Mouse (Mus musculus) retina, postnatal 7 days (tissue): ENCODE data around the gene Jak1.

Source experiments
- DNase-seq: peaks from one replicate; pipeline ENCODE4 v3.0.0-alpha.2; 2012; ENCODE audit warnings: low read depth, low spot score

The Jak1 gene

DNA sequence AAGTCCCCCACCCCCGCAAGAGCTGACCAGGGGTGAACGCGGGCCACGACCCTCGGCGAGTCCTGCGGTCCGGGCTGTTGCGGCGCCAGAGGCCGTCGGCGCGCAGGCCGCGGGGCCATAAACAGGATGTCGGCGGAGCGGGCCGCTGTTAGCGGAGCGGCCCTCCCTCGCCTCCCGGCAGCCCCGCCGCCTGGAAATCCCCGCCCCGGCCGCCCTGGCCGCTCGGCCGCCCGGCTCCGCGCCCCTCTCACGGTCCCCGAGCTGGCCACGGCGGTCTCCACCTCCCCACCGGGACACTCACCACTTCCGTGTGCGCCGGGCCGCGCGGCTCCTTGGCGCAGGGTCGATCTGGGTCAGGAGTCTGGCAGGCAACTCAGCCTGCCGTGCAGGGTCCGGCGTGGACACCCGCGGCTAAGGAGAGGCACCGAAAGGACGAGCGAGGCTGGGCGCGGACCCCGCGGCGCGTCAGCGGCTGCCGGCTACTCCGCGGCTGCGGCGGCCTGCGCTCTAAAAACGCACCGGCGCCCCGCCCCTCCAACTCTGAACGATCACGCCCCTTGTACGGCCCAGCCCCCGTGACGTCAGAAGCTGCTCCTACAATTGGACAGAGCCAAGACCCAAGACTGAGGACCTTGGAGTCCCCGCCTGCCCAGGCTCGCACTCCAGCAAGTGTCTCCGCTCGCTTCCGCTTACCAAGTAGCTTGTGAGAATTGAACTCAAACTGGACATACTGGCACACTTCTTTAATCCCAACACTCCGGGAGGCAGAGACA is at the start of gene Jak1:
Gene Jak1 (minus strand): TSS at position 542 of the 773 bp plus-strand sequence.
- peak; percentile 86 for DNase-seq

DNA sequence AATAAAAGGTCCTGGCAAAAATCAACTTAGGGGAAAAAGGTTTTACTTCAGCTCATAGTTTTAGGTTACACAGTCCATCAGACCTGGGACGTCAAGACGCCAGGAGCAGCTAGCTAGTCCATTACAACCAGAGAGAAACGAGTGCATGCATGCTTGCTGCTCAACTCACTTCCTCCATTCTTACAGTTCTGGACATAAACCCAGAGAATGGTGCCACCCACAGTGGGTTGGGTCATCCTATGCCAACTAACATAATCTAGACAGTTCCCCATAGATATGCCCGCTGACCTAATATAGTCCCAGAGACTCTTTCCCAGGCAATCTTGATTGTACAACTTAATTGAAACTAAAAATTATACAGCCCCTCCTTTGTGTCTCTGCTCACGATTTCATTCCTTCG is 47.0 kb upstream of the Jak1 start:
- DNase-seq = no peak

DNA sequence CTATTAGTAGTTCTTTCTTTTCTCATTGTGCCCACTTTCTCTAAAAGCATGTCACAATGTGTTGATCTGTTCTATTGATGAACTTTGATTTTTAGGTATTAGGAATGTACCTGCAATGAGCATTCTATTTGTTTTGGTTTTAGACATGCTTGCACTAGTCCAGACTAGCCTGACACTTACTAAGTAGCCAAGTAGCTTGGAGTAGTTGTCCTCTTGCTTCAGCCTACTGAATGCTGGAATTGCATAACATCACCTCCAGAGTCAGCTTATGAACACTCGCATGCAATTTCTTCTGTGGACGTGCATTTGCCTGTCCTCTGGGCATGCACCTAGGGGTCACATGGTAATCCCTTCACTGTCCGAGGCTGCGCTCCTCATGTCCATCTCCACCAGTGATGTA is 43.1 kb upstream of the Jak1 start:
- DNase-seq = no peak

DNA sequence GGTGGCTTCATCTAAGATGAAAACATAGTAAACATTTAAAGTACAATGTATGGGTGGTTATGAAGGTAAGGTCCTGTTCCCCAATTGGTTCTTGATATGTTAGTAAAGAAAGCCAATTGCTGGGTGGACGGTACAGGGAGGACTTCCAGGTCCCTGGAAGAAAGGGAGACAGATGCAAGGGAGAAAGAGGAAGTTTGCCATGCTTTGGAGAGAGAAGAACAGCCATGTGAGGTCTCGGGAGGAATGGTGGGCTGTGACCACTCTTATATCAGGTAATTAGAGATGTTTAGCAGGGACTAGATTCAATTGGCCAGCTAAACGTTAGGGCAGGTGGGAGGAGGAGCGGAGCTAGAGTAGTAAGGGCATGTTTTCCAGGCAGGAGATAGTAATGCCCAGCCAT is 42.2 kb upstream of the Jak1 start:
- no peak for DNase-seq

DNA sequence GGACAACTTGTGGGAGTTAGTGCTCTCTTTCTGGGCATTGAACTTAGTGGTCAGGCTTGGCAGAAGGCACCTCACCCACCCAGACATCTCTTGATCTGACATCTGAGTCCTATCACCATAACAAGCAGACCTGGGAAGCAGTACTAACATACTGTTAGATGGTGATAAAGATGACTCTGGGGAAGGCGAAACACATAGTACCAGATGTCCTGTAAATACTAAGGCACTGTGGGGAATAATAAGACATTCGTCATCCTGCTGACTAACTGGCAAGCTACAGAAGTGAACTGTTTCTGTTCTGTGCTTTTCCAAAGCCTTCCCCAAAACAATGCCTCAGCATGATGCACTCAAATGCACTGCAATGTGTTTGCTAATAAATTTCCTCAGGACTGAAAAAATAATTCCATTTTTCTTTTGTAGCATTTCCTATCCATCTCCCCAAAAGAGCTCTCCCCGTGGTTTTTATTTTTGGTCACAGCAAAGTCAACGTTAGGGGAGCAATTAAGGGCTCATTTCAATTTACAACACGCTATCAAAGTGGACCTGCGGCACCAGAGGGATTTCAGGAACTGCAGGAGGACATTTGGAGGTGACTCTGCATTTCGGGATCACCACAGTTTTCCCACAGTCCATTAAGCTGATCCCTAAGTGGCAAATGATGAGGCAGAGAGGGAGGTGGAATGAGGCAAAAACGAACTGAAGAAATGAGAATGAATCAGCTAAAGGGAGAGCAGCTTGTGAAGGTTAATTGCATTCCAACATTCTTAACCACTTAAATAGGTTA is 41.2 kb upstream of the Jak1 start:
- DNase-seq = no peak

DNA sequence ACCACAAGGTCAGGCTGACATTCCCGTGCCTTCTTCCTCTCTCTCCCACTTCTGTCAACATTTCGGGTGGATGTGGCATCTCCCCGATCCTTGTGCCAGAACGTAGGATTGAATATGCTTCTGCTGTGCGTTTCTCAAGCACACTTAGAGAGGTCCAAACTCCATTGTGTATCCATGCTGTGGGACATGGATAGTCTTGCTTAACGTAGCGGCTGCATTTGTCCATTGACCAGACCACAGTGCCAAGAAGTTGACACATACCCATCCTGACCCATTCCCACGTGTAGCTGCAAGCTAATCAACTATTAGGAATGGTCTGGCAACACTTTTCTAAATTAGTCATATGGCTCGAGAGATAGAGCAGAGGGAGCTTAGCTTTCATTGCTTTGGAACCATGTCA is 40.0 kb upstream of the Jak1 start:
- no peak for DNase-seq

DNA sequence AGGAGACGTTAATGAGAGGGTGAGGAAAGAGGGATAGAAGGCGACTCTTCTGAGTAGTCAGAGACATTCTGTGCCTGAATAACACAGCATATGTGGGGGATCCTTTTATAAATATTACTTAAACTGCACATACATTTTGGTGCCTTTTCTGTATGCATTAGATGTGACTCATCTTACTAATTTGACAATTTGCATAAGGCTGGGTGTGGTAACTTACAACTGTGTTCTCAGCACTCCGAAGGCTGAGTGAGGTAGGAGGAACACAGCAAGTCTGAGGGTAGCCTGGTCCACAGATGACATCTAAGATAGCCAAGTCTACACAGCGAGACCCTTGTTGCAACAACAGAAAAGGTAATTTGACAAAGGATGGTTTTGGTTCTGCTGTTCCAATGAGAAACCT is 39.0 kb upstream of the Jak1 start:
- DNase-seq = no peak

DNA sequence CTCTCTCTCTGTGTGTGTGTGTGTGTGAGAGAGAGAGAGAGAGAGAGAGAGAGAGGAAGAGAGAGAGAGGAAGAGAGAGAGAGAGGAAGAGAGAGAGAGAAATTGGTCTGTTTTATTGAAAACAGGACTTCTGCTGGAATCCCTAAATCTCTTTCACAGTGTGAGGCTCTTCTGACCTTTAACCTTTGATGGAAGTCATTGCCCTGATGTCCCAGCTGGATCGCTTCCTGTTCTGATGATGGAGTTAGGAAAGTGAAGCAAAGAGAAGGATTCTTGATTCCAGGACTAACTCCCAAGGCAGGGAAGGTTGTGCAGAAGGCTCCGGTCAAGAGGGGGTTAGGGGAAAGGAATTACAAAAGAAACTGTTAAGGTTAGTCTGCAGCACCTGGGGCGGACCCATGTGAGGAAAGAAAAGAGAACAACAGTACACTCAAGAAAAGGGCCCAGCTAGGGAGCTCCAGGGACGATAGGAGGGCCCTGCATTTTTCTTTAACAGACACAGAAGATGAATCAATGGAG is 35.4 kb upstream of the Jak1 start:
- DNase-seq = no peak

DNA sequence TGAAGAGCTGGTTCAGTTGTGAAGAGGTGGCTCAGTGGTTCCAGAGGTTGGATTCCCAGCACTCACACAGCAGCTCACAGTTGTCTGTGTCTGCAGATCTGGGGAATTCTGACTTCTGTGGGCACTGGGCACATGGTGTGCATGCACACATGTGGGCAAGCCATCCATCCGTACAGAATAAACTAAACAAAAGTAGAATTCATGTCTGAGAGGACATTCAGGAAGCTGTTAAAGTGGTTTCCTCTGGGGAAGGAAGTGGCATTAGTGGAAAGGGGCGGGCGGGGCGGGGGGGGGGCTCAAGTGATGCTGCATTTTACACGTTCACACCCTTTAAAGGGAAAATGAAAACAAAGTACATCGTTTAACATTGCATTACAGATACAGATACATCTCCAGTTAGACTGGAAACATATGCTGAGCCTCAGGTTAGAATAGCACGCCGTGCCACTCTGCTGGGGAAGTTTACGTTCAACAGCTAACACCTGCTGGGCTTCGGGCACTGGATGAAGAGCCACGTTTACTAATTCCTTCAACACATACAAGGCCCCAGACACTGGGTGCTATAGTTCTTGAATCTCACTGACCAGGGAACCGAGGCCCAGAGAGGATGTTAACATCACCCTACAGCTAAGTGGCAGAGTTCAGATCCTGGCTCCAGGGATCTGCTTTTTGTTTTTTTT is 33.4 kb upstream of the Jak1 start:
- no peak for DNase-seq

DNA sequence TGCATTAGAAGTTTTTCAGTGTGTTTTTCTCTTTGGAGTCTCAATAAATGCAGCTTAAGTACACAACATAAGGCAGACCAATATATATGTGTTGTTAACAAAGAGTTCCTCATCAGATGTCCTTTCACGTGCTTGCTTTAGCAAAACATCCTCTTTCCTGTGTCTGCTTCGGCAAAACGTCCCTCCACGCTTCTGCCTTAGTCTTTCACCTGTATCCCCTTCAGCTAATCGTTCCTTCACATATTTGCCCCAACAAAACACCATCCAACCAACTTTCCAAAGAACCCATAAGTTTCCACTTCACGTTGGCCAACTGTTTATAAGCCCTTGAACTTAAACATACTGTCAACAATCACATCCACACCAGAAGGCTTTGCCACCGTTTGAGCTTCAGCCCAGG is 31.8 kb upstream of the Jak1 start:
- no peak for DNase-seq

DNA sequence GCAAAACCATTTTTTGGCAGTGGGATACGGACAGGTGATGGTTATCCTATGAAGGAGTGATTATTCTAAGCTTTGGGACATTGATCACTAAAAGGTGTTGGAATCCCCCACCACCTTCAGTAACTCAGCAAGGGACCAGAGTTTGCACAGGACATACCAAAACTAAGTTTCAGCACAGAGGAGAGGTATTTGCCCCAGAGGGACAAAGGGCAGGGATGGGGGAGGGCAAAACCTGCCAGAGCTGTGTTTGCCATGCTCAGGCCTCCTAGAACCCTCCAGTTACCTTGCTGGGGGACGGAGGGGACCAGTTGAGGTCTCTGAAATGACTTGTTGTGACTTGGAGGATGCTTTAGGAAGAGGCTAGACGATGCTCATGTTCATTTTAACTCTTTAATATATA is 30.7 kb upstream of the Jak1 start:
- no peak for DNase-seq

DNA sequence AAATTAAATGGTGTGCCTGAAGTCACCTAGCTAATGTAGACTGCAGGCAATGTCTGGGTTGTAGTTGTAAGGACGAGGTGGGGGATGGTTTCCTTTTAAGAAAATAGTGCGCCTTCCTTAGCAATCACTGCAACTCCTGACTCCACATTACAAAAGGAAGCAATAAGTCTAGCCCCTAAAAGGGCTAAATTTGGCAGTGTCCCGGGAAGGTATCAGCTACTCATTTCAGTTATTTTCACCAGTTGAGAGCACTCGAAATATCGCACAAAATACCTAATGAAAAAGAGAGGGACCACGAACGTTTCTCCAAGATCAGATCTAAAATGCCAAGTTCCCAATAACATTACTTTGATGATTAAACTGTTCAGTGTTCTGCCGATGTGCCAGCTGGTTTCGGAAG is 28.6 kb upstream of the Jak1 start:
- no peak for DNase-seq

DNA sequence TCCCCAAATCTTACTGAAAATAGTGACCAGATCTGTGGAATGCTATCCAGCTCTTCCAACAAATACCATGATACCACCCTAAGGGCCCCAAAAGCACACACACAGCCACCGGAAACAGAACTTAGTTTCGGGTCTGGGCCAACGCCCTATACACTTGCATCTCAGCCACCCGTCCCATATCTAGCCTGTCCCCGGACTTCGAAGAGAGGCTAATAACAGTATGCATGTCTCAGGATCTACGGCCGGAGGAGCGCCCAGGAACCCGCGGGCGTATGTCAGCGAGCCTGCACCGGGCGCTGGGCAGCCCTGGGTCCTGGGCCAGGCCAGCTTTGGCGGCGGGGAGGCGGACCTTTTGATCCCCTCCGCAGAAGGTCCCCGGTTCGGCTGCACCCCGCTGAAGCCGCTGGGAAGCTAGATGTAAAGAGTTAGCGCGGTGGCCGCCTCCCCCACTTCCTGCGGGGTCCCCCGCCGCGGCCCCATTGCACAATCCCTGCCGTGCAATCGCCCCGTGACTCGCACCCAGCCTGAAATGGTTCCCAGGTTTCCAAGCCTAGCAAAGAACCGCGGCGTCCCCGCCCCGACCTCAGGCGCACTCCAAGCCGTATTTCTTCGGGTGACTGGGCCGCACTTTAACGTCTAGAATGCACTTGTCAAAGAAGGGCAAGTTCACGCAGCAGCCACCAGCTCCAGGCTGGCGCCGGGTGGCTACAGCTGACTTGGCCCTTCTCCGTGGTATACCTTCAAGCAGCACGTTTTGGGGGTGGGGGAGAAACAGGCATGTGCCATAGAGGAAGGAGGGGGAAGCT is 27.9 kb upstream of the Jak1 start:
- DNase-seq = no peak

DNA sequence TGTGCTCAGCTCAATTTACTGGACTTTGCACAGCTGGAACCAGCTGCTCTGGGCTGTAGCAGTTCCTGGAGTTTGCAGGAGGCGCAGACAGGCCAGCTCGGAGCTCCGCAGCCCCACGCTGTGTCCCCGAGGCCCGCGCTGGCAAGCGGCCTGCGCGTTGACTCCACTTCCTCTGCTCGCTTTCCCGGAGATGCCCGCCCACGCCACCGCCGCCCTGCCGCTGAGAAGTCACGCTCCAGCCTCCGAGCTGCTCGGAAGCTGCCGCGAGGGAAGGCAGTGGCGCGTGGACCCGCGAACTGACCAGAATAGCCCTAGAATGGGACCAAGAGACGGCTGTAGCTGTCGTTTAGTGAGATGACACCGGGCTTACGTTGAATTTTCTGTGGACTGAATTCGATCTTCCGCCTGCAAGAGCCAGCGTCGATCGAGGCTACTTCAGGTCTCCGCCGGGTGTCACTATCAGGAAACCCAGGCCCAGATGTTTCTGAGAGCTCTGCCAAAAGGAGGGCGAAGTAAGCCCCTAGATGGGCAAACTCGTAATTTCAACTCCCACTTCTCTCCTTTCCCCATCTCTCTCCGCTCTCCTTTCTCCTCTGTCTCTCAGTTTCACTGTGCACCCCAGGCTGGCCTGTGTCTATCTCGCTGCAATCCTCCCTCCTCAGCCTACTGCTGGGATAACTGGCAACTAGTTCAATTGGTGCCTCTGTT is 27.1 kb upstream of the Jak1 start:
- DNase-seq = no peak

DNA sequence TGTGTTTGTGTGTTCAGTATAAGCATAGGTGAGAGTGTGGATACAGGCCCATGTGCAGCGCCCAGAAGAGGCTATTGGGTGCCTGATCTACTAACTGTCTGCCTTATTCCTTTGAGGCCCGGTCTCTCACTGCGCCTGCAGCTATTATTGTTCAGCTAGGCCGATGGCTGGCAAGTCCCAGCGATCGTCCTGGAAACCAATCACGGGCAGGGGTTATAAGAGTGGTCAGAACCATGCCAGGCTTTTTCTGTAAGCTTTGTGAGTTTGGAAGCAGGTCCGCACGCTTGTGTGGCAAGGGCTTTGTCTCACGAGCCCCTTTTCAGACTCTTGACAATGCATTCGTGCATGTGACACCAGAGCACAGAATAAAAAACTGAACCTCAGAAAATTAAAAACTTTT is 23.2 kb upstream of the Jak1 start:
- no peak for DNase-seq

DNA sequence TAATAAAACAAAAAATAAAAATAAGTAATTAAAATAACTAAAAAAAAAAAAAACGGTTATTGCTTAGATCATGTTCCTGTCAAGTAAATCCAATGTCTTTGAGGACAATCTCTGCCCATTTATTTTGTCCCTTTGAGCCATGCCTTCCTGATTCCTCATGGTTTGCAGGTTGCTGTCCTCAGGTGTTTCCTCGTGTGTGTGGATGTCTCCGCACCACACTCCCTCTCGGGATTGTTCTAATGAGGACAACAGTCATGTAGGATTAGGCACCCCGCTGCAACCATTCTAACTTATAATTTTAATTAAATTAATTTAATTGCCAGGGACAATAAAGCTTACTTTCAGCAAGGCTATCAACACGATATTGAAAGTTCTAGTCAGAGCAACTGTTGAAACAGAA is 21.5 kb upstream of the Jak1 start:
- DNase-seq = no peak

DNA sequence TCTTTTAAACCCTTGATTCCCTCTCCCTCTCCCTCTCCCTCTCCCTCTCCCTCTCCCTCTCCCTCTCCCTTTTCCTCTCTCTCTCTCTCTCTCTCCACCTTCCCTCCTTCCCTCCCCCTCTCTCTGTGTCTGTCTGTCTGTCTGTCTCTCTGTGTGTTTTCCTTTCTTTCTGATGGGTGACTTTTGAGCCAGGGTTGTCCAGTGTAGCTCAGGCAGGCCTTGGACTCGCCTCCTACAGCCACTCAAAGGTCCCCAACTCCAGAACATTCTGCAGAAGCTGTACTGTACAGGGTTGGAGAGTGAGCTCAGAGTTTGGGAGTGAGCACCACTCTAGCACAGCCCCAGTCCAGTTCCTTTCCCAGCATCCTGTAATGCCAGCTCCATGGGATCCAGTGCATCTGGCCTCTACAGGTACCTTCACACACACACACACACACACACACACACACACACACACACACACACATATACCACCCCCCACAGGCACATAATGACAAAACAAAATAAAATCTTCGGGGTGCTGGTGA is 20.9 kb upstream of the Jak1 start:
- no peak for DNase-seq

DNA sequence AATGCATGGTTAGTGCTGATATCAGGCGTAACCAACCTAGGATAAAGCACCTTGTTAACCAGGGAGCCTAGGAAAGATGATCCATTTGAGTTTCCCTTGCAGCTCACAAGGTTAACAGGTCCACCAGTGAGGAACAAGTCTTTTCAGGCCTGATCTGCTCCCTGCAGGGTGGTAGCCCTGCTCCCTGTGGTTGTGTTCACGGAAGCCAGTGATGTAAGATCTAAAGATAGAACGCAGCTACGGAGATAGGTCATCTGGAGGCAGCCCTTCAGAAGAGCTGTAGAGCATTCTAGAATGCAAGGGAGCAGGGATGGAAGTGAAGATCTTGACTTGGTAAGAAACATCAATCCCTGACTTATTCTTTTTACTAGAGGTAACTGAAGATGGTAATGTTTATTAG is 18.9 kb upstream of the Jak1 start:
- no peak for DNase-seq

DNA sequence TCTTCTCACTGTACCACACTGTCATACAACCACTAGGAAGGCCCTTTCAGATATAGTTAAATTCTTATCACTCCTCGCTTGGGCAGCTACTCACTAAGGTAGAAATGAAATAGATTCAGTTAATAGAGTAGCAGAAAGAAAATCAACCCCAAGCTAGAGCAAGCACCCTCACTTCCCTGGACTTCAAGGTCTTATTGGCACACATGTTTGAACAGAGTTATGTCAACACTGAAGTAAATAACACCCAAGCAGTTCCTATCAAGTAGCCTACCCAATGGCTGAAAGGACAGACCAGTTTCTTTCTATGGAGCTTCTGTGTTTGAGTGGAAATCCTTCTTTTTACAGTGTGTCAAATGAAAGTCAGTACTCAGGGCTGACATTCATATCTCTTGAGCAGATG is 17.2 kb upstream of the Jak1 start:
- no peak for DNase-seq

DNA sequence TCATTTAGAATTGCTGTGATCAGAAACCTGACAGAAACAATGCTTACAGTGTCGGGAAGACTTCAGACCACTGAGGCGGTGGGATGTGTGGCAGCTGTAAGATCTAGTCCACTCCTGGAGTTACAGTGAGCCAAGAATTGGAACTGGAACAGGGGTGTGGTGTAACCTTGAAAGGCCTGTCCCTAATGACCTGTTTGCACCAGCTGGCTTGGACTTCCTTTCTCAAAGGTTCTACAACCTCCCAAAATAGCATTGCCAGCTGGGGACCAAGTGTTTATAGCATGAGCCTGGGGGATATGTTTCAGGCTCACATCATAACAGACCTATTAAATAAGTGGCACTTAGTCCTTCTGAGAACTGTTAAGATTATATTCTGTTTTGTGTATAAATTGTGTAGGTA is 15.0 kb upstream of the Jak1 start:
- DNase-seq = no peak
